Mouse (Mus musculus) ES-Bruce4 (cell line): ENCODE results near the gene Tmem108.

Experiments used
- CTCF ChIP-seq: IDR thresholded peaks from one replicate; pipeline ENCODE4 v1.8.1; 2011; ENCODE audit warnings: low read depth, low read length
- EP300 ChIP-seq: IDR thresholded peaks from 2 replicates; pipeline ENCODE4 v1.6.1; 2011; ENCODE audit warnings: low read depth, low read length; ENCODE audit not compliant: insufficient read depth
- POLR2A ChIP-seq: IDR thresholded peaks from one replicate; pipeline ENCODE4 v1.8.1; 2011; ENCODE audit warnings: low read length; ENCODE audit not compliant: insufficient read depth

GRCm38 (mm10) chr9:103540518-103540917 is 221.1 kb downstream of the Tmem108 start:
- TF ChIP-seq EP300: no peak
- TF ChIP-seq POLR2A: no peak
- no peak for TF ChIP-seq CTCF
